Mouse (Mus musculus) brain, embryonic 14.5 days (tissue): ENCODE data around the gene D1Ertd622e.

Experiments
- CTCF ChIP-seq: fragments of 200-500 bp; IDR thresholded peaks from 2 replicates; pipeline ENCODE4 v1.5.1; 2012; ENCODE audit warnings: inconsistent platforms, mild to moderate bottlenecking, moderate library complexity, borderline replicate concordance; ENCODE audit not compliant: insufficient read depth, insufficient read length; ENCODE audit errors: extremely low read depth
- POLR2A ChIP-seq: fragments of 200-500 bp; IDR thresholded peaks from 2 replicates; pipeline ENCODE4 v1.6.1; 2012; ENCODE audit warnings: mild to moderate bottlenecking, inconsistent platforms, borderline replicate concordance; ENCODE audit not compliant: poor library complexity, insufficient read depth, insufficient read length, severe bottlenecking; ENCODE audit errors: extremely low read depth

DNA sequence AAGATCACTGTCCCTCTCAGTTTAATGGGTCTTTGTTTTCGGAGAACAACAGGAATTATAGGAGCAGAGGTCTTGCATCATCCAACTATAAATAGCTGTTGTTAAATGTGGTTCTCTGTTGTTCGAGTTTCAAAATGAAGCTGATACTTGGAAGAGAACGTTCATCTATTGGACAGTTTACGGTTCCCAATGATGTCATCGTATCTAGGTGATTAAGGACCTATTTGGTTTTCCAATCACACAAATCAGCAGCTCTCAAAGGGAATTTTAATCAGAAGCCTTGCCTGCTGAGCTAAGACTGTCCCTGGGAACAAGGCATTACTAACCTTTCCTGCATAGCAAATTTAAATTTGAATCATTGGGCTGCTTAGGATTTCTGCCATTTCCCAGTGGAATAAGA lies 31.7 kb downstream of the D1Ertd622e start:
- TF ChIP-seq POLR2A: no peak
- no peak for TF ChIP-seq CTCF
